Mouse (Mus musculus): ENCODE data around the gene Acvr1. TPM values are rescaled to one million over a fixed set of nuclear protein-coding genes. Genes with fewer than 3 reads are reported as not detected.

The Acvr1 gene
- polyA plus RNA-seq, 1 experiment from 2014 or later = 5.9 TPM

DNA sequence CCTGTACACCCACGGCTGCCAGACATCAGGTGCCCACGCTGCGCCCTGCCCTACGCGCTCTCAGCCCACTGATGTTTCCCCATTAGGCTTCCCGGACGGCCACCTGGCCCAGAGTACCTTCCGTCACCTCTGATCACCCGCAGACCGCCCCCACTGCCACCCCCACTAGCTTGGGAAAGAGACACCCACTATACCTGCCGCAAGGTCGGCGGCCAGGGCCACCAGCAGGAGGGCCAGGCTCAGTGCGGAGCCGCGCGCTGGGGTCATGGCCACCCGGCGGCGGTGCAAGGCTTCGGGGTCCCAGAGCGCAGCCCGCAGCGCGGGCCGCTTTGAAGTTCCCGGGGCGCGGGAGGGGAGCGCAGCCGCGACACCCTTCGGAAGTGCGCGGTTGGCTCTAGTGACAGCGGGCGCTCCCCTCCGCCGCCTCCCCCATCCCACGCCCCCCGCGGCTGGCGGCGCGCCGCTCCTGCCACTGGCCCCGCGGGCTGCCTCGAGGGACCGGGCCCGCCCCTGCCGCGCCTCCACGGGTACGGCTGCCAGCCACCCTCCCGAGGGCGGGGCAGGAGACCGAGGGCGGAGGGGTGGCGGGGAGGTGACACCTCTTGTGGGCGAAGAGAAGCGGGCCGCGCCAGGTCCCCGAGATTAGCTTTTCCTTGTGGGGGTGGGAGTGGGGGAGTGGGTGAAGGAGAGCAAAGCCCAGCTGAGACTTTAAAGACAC is 209.4 kb downstream of the Acvr1 start, which contains the start of gene Acvr1c:
Gene Acvr1c (minus strand): TSS at position 482 of the 718 bp plus-strand sequence.
- under 1% methylated on average over 62 of the region's 65 CpGs for WGBS
- peak within 1 kb of the TSS; percentile 65 for H3K4me3 ChIP-seq (replicated peaks; ENCODE audit: low read length)

GRCm38 (mm10) chr2:58357068-58357413 is 209.9 kb downstream of the Acvr1 start:
- Histone ChIP-seq H3K4me2 (ENCODE audit: low read depth, low read length) (peak overlapping the region; percentile 97), H3K9ac (ENCODE audit: low read length) (peak overlapping the region; percentile 67), H3K27ac (ENCODE audit: low read length) (no peak overlapping the region), H3K27me3 (ENCODE audit: control insufficient read depth, insufficient read depth, low read length) (peaks cover 4% of the 10 kb centered on the region; the same call in 1 of the 2 replicates), H3K36me3 (ENCODE audit: control insufficient read depth, insufficient read depth, low read length) (no peaks in the 10 kb centered on the region), H3K9me3 (replicated peaks; ENCODE audit: control insufficient read depth, low read length) (no peaks in the 10 kb centered on the region), H3K4me1 (ENCODE audit: control insufficient read depth, insufficient read depth, low read length) (peaks cover 5% of the 10 kb centered on the region; the same call in 1 of the 2 replicates), H3K4me3 (replicated peaks; ENCODE audit: low read length) (peak overlapping the region; percentile 65)
- ATAC-seq (ENCODE audit: insufficient read depth, low FRiP score) = 0 out of 2 replicates have a peak, but pooled peaks have one; percentile 18
- under 1% methylated on average over 7 of the region's 7 CpGs for WGBS

More for the DNA sequence above, 209.4 kb downstream of the Acvr1 start, which contains the start of gene Acvr1c:
- Histone ChIP-seq H3K9me3 (replicated peaks; ENCODE audit: control insufficient read depth, low read length) (no peaks in the 10 kb centered on the region), H3K9ac (ENCODE audit: low read length) (peak within 1 kb of the TSS; percentile 67), H3K27me3 (ENCODE audit: control insufficient read depth, insufficient read depth, low read length) (peaks cover 4% of the 10 kb centered on the region; the same call in 1 of the 2 replicates), H3K4me1 (ENCODE audit: control insufficient read depth, insufficient read depth, low read length) (peaks cover 5% of the 10 kb centered on the region; the same call in 1 of the 2 replicates), H3K27ac (ENCODE audit: low read length) (no peak within 1 kb of the TSS), H3K4me2 (ENCODE audit: low read depth, low read length) (peak within 1 kb of the TSS; percentile 97), H3K36me3 (ENCODE audit: control insufficient read depth, insufficient read depth, low read length) (no peaks in the 10 kb centered on the region)
- ATAC-seq (ENCODE audit: insufficient read depth, low FRiP score) = peak; percentile 87

GRCm38 (mm10) chr2:58354389-58354788 is 212.6 kb downstream of the Acvr1 start:
- Histone ChIP-seq H3K27ac (ENCODE audit: low read length) (no peak overlapping the region), H3K4me1 (ENCODE audit: control insufficient read depth, insufficient read depth, low read length) (peaks cover 5% of the 10 kb centered on the region; the same call in 1 of the 2 replicates), H3K27me3 (ENCODE audit: control insufficient read depth, insufficient read depth, low read length) (peaks cover 4% of the 10 kb centered on the region; the same call in 1 of the 2 replicates), H3K9ac (ENCODE audit: low read length) (no peak overlapping the region), H3K4me2 (ENCODE audit: low read depth, low read length) (no peak overlapping the region), H3K4me3 (replicated peaks; ENCODE audit: low read length) (no peak overlapping the region), H3K36me3 (ENCODE audit: control insufficient read depth, insufficient read depth, low read length) (no peaks in the 10 kb centered on the region), H3K9me3 (replicated peaks; ENCODE audit: control insufficient read depth, low read length) (no peaks in the 10 kb centered on the region)
- no peak for ATAC-seq (ENCODE audit: insufficient read depth, low FRiP score)
- 89% methylated on average over 3 of the region's 3 CpGs for WGBS

GRCm38 (mm10) chr2:58352846-58353245 is 214.1 kb downstream of the Acvr1 start:
- ATAC-seq (ENCODE audit: insufficient read depth, low FRiP score) = no peak
- Histone ChIP-seq H3K4me3 (replicated peaks; ENCODE audit: low read length) (no peak overlapping the region), H3K27me3 (ENCODE audit: control insufficient read depth, insufficient read depth, low read length) (no peaks in the 10 kb centered on the region; the same call in 1 of the 2 replicates), H3K27ac (ENCODE audit: low read length) (no peak overlapping the region), H3K4me1 (ENCODE audit: control insufficient read depth, insufficient read depth, low read length) (peaks cover 5% of the 10 kb centered on the region; the same call in 1 of the 2 replicates), H3K9ac (ENCODE audit: low read length) (no peak overlapping the region), H3K36me3 (ENCODE audit: control insufficient read depth, insufficient read depth, low read length) (no peaks in the 10 kb centered on the region), H3K4me2 (ENCODE audit: low read depth, low read length) (no peak overlapping the region), H3K9me3 (replicated peaks; ENCODE audit: control insufficient read depth, low read length) (no peaks in the 10 kb centered on the region)
- 52% methylated on average over 5 of the region's 5 CpGs for WGBS

- 85% methylated on average over 2 of the region's 2 CpGs for WGBS
- H3K9ac ChIP-seq (ENCODE audit: low read length) = no peak overlapping the region
- H3K4me1 ChIP-seq (ENCODE audit: control insufficient read depth, insufficient read depth, low read length) = no peaks in the 10 kb centered on the region
- no peaks in the 10 kb centered on the region for H3K9me3 ChIP-seq (replicated peaks; ENCODE audit: control insufficient read depth, low read length)
- H3K36me3 ChIP-seq (ENCODE audit: control insufficient read depth, insufficient read depth, low read length) = no peaks in the 10 kb centered on the region
- no peak overlapping the region for H3K4me2 ChIP-seq (ENCODE audit: low read depth, low read length)
- no peak overlapping the region for H3K27ac ChIP-seq (ENCODE audit: low read length)
- no peak overlapping the region for H3K4me3 ChIP-seq (replicated peaks; ENCODE audit: low read length)
- no peaks in the 10 kb centered on the region; the same call in 1 of the 2 replicates for H3K27me3 ChIP-seq (ENCODE audit: control insufficient read depth, insufficient read depth, low read length)
- ATAC-seq (ENCODE audit: insufficient read depth, low FRiP score) = no peak
Observed at GRCm38 (mm10) chr2:58350657-58351056, 216.3 kb downstream of the Acvr1 start.

Other genes with a start within 250 kb of the Acvr1 start
- gene Acvr1c, start 209.3 kb downstream of the Acvr1 start, polyA plus RNA-seq (2015; fragmentation: Nextera tagmentation; extraction: Ambion mirVana) = 1.1 and 1.6 TPM in 2 replicates
- not detected in 2 replicates for gene Gm17409, start 97.0 kb downstream of the Acvr1 start, polyA plus RNA-seq (2015; fragmentation: Nextera tagmentation; extraction: Ambion mirVana)
- gene Upp2, start 141 bp upstream of the Acvr1 start, polyA plus RNA-seq (2015; fragmentation: Nextera tagmentation; extraction: Ambion mirVana) = 5.5 and 6.8 TPM in 2 replicates